Mouse (Mus musculus): Measurements from ENCODE around the gene Rcan3. TPM values are rescaled to one million over a fixed set of nuclear protein-coding genes. Genes with fewer than 3 reads are reported as not detected.

Gene Rcan3
- 19.8 TPM for polyA plus RNA-seq (2014; fragmentation: Illumina TruSeq; extraction: RNeasy Lipid Tissue Mini Kit (QIAGEN cat#74804); ENCODE audit: low read depth, low replicate concordance)

DNA sequence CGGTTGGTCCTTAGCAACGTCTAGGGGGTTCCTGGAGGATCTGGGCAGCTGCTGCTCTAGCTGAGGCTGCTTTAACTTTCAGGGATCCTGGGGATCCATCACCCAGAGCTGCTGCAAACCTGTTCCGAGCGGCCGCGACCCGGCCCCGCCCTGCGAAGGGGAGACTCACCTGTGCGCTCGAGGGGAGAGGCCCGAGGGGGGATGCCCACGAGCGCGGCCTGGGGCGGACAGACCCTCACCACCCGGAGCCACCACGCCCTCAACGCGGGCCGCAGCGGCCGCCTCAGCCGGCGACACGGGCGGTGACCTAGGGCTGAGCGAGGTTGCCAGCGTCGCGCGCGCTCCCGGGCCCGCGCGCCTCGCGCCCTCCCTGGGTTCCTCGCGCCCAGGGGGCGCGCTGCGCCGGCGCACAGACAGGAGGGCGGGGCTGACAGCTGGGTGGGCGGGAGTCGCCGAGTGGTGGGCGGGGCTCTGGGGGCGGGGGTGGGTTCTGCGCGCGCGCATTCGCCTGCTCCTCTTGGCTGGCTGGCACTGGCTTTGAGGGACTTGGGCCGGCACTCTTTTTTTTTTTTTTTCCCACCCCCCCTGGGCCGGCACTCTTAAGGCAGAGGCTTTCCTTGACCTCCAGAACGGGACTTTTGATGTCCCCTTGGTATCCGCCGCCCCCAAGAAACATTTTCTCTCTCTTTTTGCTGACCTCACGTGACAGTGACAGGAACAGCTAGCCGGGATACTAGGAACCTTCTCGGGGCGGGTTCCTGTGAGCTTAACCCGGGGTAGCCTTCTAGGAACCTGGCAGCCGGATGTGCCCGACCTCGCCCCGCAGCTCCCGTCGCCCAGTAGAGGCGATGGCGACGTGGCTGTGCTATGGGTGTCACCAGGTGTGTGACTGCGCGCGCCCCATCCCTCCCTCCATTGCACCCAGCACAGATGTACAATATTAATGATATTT lies at the start of gene Rcan3:
Gene Rcan3 (minus strand): TSS at position 411 of the 952 bp plus-strand sequence.

GRCm38 (mm10) chr4:135397991-135398390 lies 35.7 kb downstream of the Rcan3 start, which contains the start of gene Ncmap:
Ncmap (minus strand) TSS chr4:135398227.

Other genes starting within 250 kb of the Rcan3 start
- gene Clic4, start 161.0 kb downstream of the Rcan3 start, polyA plus RNA-seq (2014; fragmentation: Illumina TruSeq; extraction: RNeasy Lipid Tissue Mini Kit (QIAGEN cat#74804); ENCODE audit: low read depth, low replicate concordance) = 152 TPM
- gene Srrm1, start 80.5 kb downstream of the Rcan3 start, polyA plus RNA-seq (2014; fragmentation: Illumina TruSeq; extraction: RNeasy Lipid Tissue Mini Kit (QIAGEN cat#74804); ENCODE audit: low read depth, low replicate concordance) = 307 TPM
- not detected for gene Ncmap, start 35.6 kb downstream of the Rcan3 start, polyA plus RNA-seq (2014; fragmentation: Illumina TruSeq; extraction: RNeasy Lipid Tissue Mini Kit (QIAGEN cat#74804); ENCODE audit: low read depth, low replicate concordance)
- 0.38 TPM for gene Stpg1, start 60.9 kb upstream of the Rcan3 start, polyA plus RNA-seq (2014; fragmentation: Illumina TruSeq; extraction: RNeasy Lipid Tissue Mini Kit (QIAGEN cat#74804); ENCODE audit: low read depth, low replicate concordance)
- gene Nipal3, start 61.2 kb upstream of the Rcan3 start, polyA plus RNA-seq (2014; fragmentation: Illumina TruSeq; extraction: RNeasy Lipid Tissue Mini Kit (QIAGEN cat#74804); ENCODE audit: low read depth, low replicate concordance) = 9.0 TPM
- not detected for gene Grhl3, start 139.8 kb upstream of the Rcan3 start, polyA plus RNA-seq (2014; fragmentation: Illumina TruSeq; extraction: RNeasy Lipid Tissue Mini Kit (QIAGEN cat#74804); ENCODE audit: low read depth, low replicate concordance)

Data from sigmoid colon, adult 10 weeks (tissue).